10 mouse cellular contexts compared by ENCODE assay signal in genomic region chr6:84578928-84579327, GRCm38 (mm10). TPM values are rescaled to one million over a fixed set of nuclear protein-coding genes. Genes with fewer than 3 reads are reported as not detected.
A peak's percentile ranks its signal among the peaks of the same experiment; 100 is the strongest.
DNase-seq lines count a peak whose midpoint lies in the region; ATAC-seq and TF ChIP-seq lines count a peak whose summit lies in the region.
"Had no signal": no experiment of that assay in that cellular context is flagged by ENCODE, and none has a peak within 500 bp of the region (broad histone marks: within the 10 kb centered on the region; RNA-seq: fewer than 3 reads in every experiment).

No protein-coding gene starts in this region.

- H3K9me3 ChIP-seq in midbrain, embryonic 14.5 days (ENCODE audit: control insufficient read depth, low read length): no peaks in the 10 kb centered on the region
- H3K9me3 ChIP-seq in midbrain, embryonic 13.5 days: no peaks in the 10 kb centered on the region
- no peaks in the 10 kb centered on the region for H3K9me3 ChIP-seq in hindbrain, embryonic 16.5 days (ENCODE audit: control insufficient read depth, low read length)
- H3K9me3 ChIP-seq: heart, embryonic 13.5 days; lung, embryonic 15.5 days had no signal

- TF ChIP-seq POLR2A in small intestine, adult 2 months (IDR thresholded peaks at IDR 0.05; ENCODE audit: low read depth, low read length): no peak

- H3K36me3 ChIP-seq in midbrain, embryonic 14.5 days (ENCODE audit: control insufficient read depth, insufficient read depth, low read length): no peaks in the 10 kb centered on the region
- H3K36me3 ChIP-seq in midbrain, embryonic 13.5 days: no peaks in the 10 kb centered on the region
- no peaks in the 10 kb centered on the region for H3K36me3 ChIP-seq in small intestine, adult 2 months (ENCODE audit: control insufficient read depth, insufficient read depth, low read length)
- H3K36me3 ChIP-seq in hindbrain, embryonic 16.5 days (ENCODE audit: control insufficient read depth, insufficient read depth, low read length): no peaks in the 10 kb centered on the region
- H3K36me3 ChIP-seq: heart, embryonic 13.5 days; lung, embryonic 15.5 days had no signal

- no peak overlapping the region for H3K4me2 ChIP-seq in midbrain, embryonic 14.5 days (ENCODE audit: low read length)
- H3K4me2 ChIP-seq in midbrain, embryonic 13.5 days (replicated peaks): no peak overlapping the region
- no peak overlapping the region for H3K4me2 ChIP-seq in hindbrain, embryonic 16.5 days (ENCODE audit: low read length)
- H3K4me2 ChIP-seq: heart, embryonic 13.5 days; lung, embryonic 15.5 days had no signal

- peaks cover 10% of the 10 kb centered on the region for H3K4me1 ChIP-seq in midbrain, embryonic 14.5 days (ENCODE audit: control insufficient read depth, insufficient read depth, low read length)
- H3K4me1 ChIP-seq in midbrain, embryonic 13.5 days (replicated peaks): peaks cover 19% of the 10 kb centered on the region
- H3K4me1 ChIP-seq in small intestine, adult 2 months (ENCODE audit: control insufficient read depth, insufficient read depth, insufficient read length, low read length): no peaks in the 10 kb centered on the region; the same call in none of the 2 replicates
- H3K4me1 ChIP-seq in hindbrain, embryonic 16.5 days (ENCODE audit: control insufficient read depth, insufficient read depth, low read depth, low read length): peaks cover 14% of the 10 kb centered on the region

- no peak for ATAC-seq in midbrain, embryonic 14.5 days (ENCODE audit: low FRiP score, low TSS enrichment)
- no peak for ATAC-seq in midbrain, embryonic 13.5 days
- ATAC-seq in hindbrain, embryonic 16.5 days: no peak

- H3K9ac ChIP-seq in midbrain, embryonic 14.5 days (replicated peaks; ENCODE audit: low read length): no peak overlapping the region
- H3K9ac ChIP-seq in midbrain, embryonic 13.5 days (replicated peaks): no peak overlapping the region
- no peak overlapping the region for H3K9ac ChIP-seq in hindbrain, embryonic 16.5 days (ENCODE audit: low read depth, low read length)
- H3K9ac ChIP-seq: heart, embryonic 13.5 days; lung, embryonic 15.5 days had no signal

- H3K27ac ChIP-seq in midbrain, embryonic 14.5 days (replicated peaks; ENCODE audit: low read depth, low read length): no peak overlapping the region
- no peak overlapping the region for H3K27ac ChIP-seq in midbrain, embryonic 13.5 days
- no peak overlapping the region for H3K27ac ChIP-seq in small intestine, adult 2 months (ENCODE audit: insufficient read depth, low read depth, low read length)
- no peak overlapping the region for H3K27ac ChIP-seq in hindbrain, embryonic 16.5 days (ENCODE audit: low read depth, low read length)
- H3K27ac ChIP-seq: heart, embryonic 13.5 days; lung, embryonic 15.5 days had no signal

- peak; percentile 69; the same call in 1 of the 2 replicates for TF ChIP-seq CTCF in small intestine, adult 2 months (IDR thresholded peaks at IDR 0.05; ENCODE audit: extremely low read depth, insufficient read length, insufficient replicate concordance, low read depth, low read length)

- H3K27me3 ChIP-seq in midbrain, embryonic 14.5 days (ENCODE audit: control insufficient read depth, insufficient read depth, low read length): peaks cover 41% of the 10 kb centered on the region
- peaks cover 97% of the 10 kb centered on the region for H3K27me3 ChIP-seq in midbrain, embryonic 13.5 days
- peaks cover 23% of the 10 kb centered on the region; the same call in 1 of the 2 replicates for H3K27me3 ChIP-seq in small intestine, adult 2 months (ENCODE audit: control insufficient read depth, insufficient read depth, low read length)
- peaks cover 36% of the 10 kb centered on the region for H3K27me3 ChIP-seq in hindbrain, embryonic 16.5 days (replicated peaks; ENCODE audit: control insufficient read depth, insufficient read depth, low read length)

- no peak overlapping the region for H3K4me3 ChIP-seq in midbrain, embryonic 14.5 days (replicated peaks; ENCODE audit: low read depth, low read length)
- no peak overlapping the region for H3K4me3 ChIP-seq in midbrain, embryonic 13.5 days (replicated peaks)
- H3K4me3 ChIP-seq in small intestine, adult 2 months (ENCODE audit: low read depth, low read length): no peak overlapping the region
- no peak overlapping the region for H3K4me3 ChIP-seq in hindbrain, embryonic 16.5 days (ENCODE audit: low read length)
- H3K4me3 ChIP-seq: heart, embryonic 13.5 days; lung, embryonic 15.5 days had no signal

- WGBS in midbrain, embryonic 14.5 days: 9% methylated on average over 5 of the region's 5 CpGs
- WGBS in midbrain, embryonic 13.5 days: 12% methylated on average over 5 of the region's 5 CpGs
- WGBS in small intestine, adult 2 months: 18% methylated on average over 5 of the region's 5 CpGs
- WGBS in hindbrain, embryonic 16.5 days: 10% methylated on average over 5 of the region's 5 CpGs

- peak; percentile 17 to 66 for DNase-seq in heart, adult 18-20 months
- no peak for DNase-seq in heart, adult 9 months (ENCODE audit: low spot score in 2 of 2)
- peak; percentile 70 for DNase-seq in midbrain, embryonic 14.5 days
- peak; percentile 70 for DNase-seq in embryo, embryonic 11 days
- no peak for DNase-seq in spleen, adult 12 weeks (ENCODE audit: low spot score)

RNA-seq across cellular contexts. Expression of gene Cyp26b1, which starts 14.8 kb away (rescaled TPM):
- total RNA-seq in heart, adult 18-20 months (2021): 1 to 10 TPM; 2.7 to 3.8 TPM
- polyA plus RNA-seq in midbrain, embryonic 14.5 days (2014; fragmentation: Nextera tagmentation; extraction: Ambion mirVana): 21.9 and 29.5 TPM in 2 replicates
- 12.6 and 14.7 TPM in 2 replicates for polyA plus RNA-seq in midbrain, embryonic 13.5 days (2015; fragmentation: Nextera tagmentation; extraction: Ambion mirVana)
- 2.6 and 3.0 TPM in 2 replicates for polyA plus RNA-seq in small intestine, adult 2 months (2012; rRNA removed)
- 37.4 and 48.4 TPM in 2 replicates for polyA plus RNA-seq in hindbrain, embryonic 16.5 days (2015; fragmentation: Nextera tagmentation; extraction: Ambion mirVana)

Comparison
In these comparisons a context has a peak if more than half of its experiments do, and no peak if none do; other contexts are left out.
1. DNase-seq: peak in heart, adult 18-20 months (2 of 2), midbrain, embryonic 14.5 days (single experiment) and embryo, embryonic 11 days (single experiment); none in heart, adult 9 months (0 of 2) and spleen, adult 12 weeks (single experiment).